Mouse (Mus musculus) bone marrow, adult 2 months (tissue): ENCODE data around the gene Sidt1.

Experiments used
- CTCF ChIP-seq: fragments of 200-500 bp; IDR thresholded peaks from 2 replicates; pipeline ENCODE4 v1.5.1; 2011; ENCODE audit warnings: low read length, control low read depth; ENCODE audit not compliant: control insufficient read depth, insufficient read depth
- POLR2A ChIP-seq: fragments of 200-500 bp; IDR thresholded peaks from 2 replicates; pipeline ENCODE4 v1.6.1; 2011; ENCODE audit warnings: low read depth, mild to moderate bottlenecking, control low read depth, low read length, borderline replicate concordance; ENCODE audit not compliant: control insufficient read depth

DNA sequence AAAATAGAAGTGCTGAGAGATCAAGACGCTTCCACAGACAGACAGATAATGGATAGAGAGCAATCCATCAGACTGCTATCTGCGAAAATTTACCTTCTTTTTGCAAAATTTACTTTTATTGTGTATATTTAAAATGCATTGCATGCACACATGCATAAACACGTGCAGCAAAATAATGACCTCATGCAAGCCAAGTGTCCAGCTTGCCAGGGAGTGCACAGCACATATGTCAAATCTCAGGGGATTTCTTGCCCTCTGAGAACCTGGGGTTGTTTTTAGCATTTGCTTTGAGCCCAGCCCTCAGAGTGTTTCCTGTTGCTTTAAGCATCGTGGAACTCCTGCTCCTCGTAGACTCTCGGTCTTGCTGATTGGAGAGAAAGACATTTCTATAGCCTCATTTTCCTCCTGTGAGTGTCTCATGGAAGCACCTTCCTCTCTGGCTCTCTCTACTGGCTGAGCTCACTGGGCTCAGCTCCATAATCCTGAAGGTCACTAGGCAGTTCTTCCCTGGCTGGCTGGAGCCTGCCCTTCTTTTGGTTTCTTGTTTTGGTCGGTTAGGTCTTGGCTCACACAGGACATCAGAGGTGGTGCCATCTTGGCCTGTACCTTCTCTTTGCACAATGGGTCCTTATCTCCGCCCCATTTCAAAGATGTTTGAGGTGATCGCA is 61.5 kb downstream of the Sidt1 start:
- TF ChIP-seq POLR2A: no peak
- no peak for TF ChIP-seq CTCF
